Mouse (Mus musculus): ENCODE measurements at regions not wholly inside any gene's neighbourhood (a gene's known extent, or its start where the extent isn't known, plus 50 kb on each side); places are given as distances from the start of the nearest gene placed in this dataset.

DNA sequence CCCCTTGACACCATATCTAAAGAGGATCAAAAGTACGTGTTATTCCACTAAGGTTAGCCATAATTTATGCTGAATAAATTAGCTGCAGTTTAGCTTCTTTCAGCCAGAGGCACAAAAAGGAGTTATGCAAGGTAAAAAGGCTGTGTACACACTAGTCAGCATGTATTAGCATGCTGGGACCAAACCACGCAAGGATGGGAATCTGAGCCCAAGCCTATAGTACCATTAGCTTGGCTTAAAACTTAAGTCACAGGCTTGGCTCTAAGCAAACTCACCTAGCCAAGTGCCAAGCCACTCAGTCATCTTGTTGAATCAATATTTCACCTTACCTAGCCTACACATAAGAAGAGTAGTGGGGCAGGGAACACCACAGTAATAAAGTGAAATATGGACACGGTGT, 339.9 kb upstream of the Arid1b start:
- Histone ChIP-seq H3K9ac (replicated peaks) (no peak overlapping the region), H3K4me1 (peaks cover 4% of the 10 kb centered on the region; the same call in 1 of the 2 replicates), H3K27ac (replicated peaks) (no peak overlapping the region), H3K4me3 (no peak overlapping the region), H3K36me3 (no peaks in the 10 kb centered on the region), H3K9me3 (no peaks in the 10 kb centered on the region), H3K27me3 (no peaks in the 10 kb centered on the region), H3K4me2 (replicated peaks) (no peak overlapping the region)
- WGBS, result 60% methylated on average over 3 of the region's 3 CpGs
- ATAC-seq (replicated peaks), result no peak

DNA sequence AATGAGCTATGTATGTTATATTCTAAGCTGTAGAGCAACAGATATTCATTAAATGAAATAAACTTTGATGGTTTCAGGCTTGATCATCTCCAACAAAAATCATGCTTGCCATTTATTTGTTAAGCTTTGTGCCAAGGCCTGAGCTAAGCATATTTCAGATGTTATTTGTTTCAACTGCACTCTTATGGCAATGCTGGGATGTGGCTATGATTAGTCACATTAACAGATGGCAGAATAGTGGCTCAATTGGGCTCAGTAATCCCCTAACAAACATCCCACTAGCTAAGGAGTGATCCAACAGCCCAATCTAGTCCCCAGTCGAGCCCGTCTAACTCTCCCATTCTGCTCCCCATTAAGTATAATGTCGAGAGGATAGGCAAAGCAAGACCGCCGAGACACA, 332.1 kb upstream of the Arid1b start:
- no peak for ATAC-seq (replicated peaks)

DNA sequence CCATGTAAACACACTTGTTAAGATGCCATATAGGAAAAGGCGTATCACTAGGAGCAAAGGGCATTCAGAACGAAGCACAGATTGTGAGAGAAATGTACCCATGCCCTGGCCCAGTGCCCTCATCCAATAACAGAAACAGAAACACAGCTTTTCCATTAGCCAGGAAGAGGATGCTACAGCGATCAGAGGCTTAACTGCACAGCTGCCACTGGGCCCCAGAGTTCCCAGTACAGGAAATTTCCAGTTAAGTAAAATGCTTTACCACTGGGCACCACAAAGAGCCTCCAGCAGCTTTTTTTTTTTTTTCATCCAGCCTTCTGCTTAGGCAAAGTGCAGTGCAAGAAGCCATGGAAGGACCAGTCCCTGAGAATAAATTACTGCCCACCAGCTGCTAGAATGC, 325.6 kb upstream of the Arid1b start:
- Histone ChIP-seq H3K9ac (replicated peaks) (no peak overlapping the region), H3K4me1 (no peaks in the 10 kb centered on the region), H3K9me3 (no peaks in the 10 kb centered on the region), H3K27ac (replicated peaks) (no peak overlapping the region), H3K27me3 (no peaks in the 10 kb centered on the region), H3K4me2 (replicated peaks) (no peak overlapping the region), H3K36me3 (no peaks in the 10 kb centered on the region), H3K4me3 (no peak overlapping the region)
- no peak for ATAC-seq (replicated peaks)
- WGBS, result 45% methylated on average over 3 of the region's 3 CpGs

More for the DNA sequence above, 332.1 kb upstream of the Arid1b start:
- no peaks in the 10 kb centered on the region for H3K4me1 ChIP-seq
- H3K9ac ChIP-seq (replicated peaks), result no peak overlapping the region
- 84% methylated on average over 5 of the region's 5 CpGs for WGBS
- no peaks in the 10 kb centered on the region for H3K27me3 ChIP-seq
- no peaks in the 10 kb centered on the region for H3K36me3 ChIP-seq
- no peaks in the 10 kb centered on the region for H3K9me3 ChIP-seq
- H3K27ac ChIP-seq (replicated peaks), result no peak overlapping the region
- H3K4me2 ChIP-seq (replicated peaks), result no peak overlapping the region
- no peak overlapping the region for H3K4me3 ChIP-seq

DNA sequence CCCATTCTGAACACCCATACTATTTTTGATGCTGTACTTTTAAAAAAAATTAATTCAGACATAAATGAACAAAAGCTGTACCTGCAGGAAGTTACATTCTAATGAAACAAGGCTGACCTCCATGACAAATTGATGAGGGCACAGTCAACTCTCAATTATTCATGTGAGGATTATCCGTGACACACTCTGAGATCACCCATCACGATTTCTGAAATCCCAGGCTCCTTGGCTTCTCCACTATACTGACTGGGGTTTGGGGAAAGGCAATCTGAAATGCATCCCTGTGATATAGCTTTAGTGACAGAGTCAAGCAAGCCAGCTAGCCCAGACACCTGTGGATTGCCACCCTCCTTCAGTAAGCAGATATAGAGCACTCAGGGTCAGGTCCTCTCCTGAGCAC, 320.9 kb upstream of the Arid1b start:
- Histone ChIP-seq H3K27ac (replicated peaks) (no peak overlapping the region), H3K4me3 (no peak overlapping the region), H3K9ac (replicated peaks) (no peak overlapping the region), H3K27me3 (no peaks in the 10 kb centered on the region), H3K9me3 (no peaks in the 10 kb centered on the region), H3K4me2 (replicated peaks) (no peak overlapping the region), H3K4me1 (no peaks in the 10 kb centered on the region), H3K36me3 (no peaks in the 10 kb centered on the region)
- WGBS, result 65% methylated on average over 2 of the region's 2 CpGs
- no peak for ATAC-seq (replicated peaks)

DNA sequence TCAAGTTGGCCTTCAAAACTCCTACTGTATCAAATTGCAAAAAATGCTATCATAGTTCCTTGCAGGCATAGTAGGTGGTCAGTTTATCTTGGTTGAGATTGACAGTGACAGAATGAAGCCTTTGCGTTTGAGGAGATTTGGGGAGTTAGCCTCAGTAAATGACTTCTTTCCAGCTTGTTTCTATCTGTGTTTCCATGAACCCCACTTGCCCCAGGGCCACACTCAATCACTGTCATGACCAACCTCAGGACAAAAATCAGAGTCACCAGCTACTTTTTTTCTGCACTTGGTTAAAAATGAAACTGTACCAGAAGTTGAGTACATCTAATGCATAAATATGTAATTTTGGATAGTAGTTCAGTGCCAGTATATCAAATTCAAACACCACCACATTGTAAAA, 287.7 kb upstream of the Arid1b start:
- no peaks in the 10 kb centered on the region for H3K9me3 ChIP-seq
- H3K27ac ChIP-seq (replicated peaks), result no peak overlapping the region
- H3K4me3 ChIP-seq, result no peak overlapping the region
- no peaks in the 10 kb centered on the region for H3K27me3 ChIP-seq
- no peaks in the 10 kb centered on the region for H3K36me3 ChIP-seq
- H3K9ac ChIP-seq (replicated peaks), result no peak overlapping the region
- no peak for ATAC-seq (replicated peaks)
- WGBS, result 85% methylated on average over 1 of the region's 1 CpGs
- no peak overlapping the region for H3K4me2 ChIP-seq (replicated peaks)
- no peaks in the 10 kb centered on the region for H3K4me1 ChIP-seq

DNA sequence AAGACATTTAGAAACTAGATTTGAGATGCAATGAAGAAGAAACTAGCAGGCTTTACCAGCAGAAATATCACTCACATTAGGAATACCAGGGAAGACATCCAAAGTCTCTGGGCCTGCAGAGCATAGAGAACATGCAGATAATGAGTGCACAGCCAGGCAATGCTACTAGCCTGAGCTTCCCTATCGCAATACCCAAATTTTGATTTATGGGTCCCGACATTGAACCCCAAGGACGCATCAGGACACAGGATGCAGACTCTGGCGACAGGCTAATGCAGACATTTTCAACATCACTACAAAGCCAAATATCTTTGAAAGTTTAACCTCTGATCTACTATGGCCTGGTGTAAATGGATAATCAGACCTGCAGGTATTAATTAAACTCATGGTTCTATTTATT, 273.1 kb upstream of the Arid1b start:
- 96% methylated on average over 4 of the region's 4 CpGs for WGBS
- Histone ChIP-seq H3K9me3 (no peaks in the 10 kb centered on the region), H3K9ac (replicated peaks) (no peak overlapping the region), H3K4me2 (replicated peaks) (no peak overlapping the region), H3K27me3 (no peaks in the 10 kb centered on the region), H3K36me3 (no peaks in the 10 kb centered on the region), H3K4me3 (no peak overlapping the region), H3K27ac (replicated peaks) (no peak overlapping the region), H3K4me1 (no peaks in the 10 kb centered on the region)
- no peak for ATAC-seq (replicated peaks)

DNA sequence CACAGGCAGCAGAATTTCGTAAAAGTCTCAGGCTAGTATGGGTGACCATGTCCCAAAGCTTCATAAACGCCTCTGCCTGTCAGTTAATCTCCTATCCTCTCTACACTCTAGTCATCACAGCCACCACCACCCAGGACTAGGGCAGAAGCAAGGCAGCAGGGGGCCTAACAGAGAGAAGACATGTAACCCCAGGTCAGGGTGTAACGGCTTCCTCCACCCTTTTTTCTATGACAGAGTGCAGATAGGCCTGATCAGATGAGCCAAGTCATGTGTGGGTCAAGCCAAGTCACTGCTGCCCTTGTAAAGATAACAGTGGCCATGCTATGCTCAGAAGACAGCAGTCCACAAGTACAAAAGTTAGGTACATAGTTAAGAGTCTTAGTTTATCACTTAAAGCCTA, 270.1 kb upstream of the Arid1b start:
- Histone ChIP-seq H3K9ac (replicated peaks) (no peak overlapping the region), H3K4me3 (no peak overlapping the region), H3K9me3 (no peaks in the 10 kb centered on the region), H3K4me2 (replicated peaks) (no peak overlapping the region), H3K27me3 (no peaks in the 10 kb centered on the region), H3K4me1 (no peaks in the 10 kb centered on the region), H3K36me3 (no peaks in the 10 kb centered on the region), H3K27ac (replicated peaks) (no peak overlapping the region)
- ATAC-seq (replicated peaks), result no peak
- 76% methylated on average over 3 of the region's 3 CpGs for WGBS

DNA sequence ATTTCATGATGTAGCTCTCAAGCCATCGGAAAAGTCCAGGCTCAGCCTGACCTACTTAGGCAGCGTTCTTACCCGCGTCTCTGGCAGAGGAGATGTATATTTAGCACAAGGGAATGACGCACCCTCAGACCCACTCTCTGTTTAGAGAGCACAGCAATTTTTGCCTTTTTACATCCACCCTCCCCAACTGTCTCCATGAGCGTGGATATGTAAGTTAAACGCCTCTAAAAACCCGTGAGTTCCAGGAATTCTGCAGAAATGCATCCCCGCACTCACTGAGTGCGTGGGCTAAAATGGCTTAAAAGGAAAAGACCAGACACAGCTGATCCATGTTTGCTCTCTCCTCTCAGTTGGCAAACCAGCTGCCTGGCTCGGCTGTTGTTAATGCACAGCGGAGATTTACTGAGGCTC, 267.8 kb upstream of the Arid1b start:
- Histone ChIP-seq H3K4me3 (no peak overlapping the region), H3K9ac (replicated peaks) (no peak overlapping the region), H3K36me3 (no peaks in the 10 kb centered on the region), H3K4me1 (no peaks in the 10 kb centered on the region), H3K27ac (replicated peaks) (no peak overlapping the region), H3K27me3 (no peaks in the 10 kb centered on the region), H3K4me2 (replicated peaks) (no peak overlapping the region), H3K9me3 (no peaks in the 10 kb centered on the region)
- ATAC-seq (replicated peaks), result no peak
- WGBS, result 78% methylated on average over 12 of the region's 12 CpGs

DNA sequence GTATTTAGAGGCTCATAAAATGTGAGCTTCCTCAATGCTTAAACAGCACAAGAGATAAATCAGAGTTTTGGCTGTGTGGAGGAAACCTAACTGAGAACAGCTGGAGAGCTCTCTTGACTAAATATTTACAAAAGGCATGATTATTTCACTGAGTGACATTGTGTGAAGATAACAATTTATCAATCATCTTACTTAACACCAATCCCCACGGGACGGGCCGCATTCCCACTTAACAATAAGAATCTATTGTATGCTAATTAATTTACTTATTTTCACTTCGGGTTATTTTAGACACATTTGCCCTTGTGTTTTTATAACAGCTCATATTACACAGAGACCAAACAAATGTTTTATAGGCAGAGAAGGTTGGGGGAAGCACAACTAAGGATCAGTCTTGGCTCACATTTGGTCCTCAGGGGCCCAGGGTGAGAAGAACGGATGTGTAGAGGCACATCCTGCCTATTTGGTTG, 259.7 kb upstream of the Arid1b start:
- Histone ChIP-seq H3K27ac (replicated peaks) (no peak overlapping the region), H3K36me3 (no peaks in the 10 kb centered on the region), H3K4me1 (no peaks in the 10 kb centered on the region; the same call in 1 of the 2 replicates), H3K4me2 (replicated peaks) (no peak overlapping the region), H3K9me3 (no peaks in the 10 kb centered on the region), H3K4me3 (no peak overlapping the region), H3K9ac (replicated peaks) (no peak overlapping the region), H3K27me3 (no peaks in the 10 kb centered on the region)
- 80% methylated on average over 5 of the region's 5 CpGs for WGBS
- no peak for ATAC-seq (replicated peaks)

DNA sequence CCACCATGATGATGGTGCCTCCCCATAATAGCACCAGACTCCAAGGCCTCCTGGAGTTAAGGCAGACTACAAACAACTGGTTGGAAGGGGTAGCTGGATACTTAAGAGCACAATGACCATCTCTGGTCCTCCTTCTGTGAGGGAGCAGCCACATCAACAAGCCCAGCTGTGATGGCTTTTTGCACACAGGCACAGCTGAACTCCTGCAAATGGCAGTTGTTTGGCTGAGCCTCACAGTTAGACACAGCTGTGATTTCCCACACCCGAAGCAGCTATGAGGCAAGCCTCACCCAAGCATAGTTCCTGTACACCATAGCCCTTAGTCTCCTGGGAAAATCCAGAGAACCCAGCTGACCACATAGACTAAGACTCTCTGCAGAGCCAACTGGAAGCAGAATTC, 258.9 kb upstream of the Arid1b start:
- Histone ChIP-seq H3K27ac (replicated peaks) (no peak overlapping the region), H3K36me3 (no peaks in the 10 kb centered on the region), H3K9ac (replicated peaks) (no peak overlapping the region), H3K27me3 (no peaks in the 10 kb centered on the region), H3K9me3 (no peaks in the 10 kb centered on the region), H3K4me1 (no peaks in the 10 kb centered on the region; the same call in 1 of the 2 replicates), H3K4me2 (replicated peaks) (no peak overlapping the region), H3K4me3 (no peak overlapping the region)
- no peak for ATAC-seq (replicated peaks)
- WGBS, result 60% methylated on average over 1 of the region's 1 CpGs

DNA sequence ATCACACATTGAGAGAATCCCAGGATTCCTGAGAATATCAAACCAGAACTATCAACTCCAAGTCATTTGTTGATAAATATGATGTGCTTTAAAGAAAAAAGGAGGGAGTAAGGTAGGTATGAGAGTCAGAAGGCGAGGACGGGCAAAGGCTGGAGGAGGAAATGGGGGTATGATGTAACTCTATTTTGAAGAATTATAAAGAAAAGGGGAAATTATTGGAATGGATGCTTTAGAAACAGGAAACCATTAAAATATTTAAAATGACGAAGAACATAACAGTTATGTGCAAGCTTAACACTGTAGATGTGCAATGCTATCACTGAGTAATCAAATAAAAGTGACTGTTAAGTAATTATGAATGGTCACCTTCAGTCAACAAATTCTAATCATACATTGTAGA, 257.4 kb upstream of the Arid1b start:
- ATAC-seq (replicated peaks), result no peak
- Histone ChIP-seq H3K4me1 (no peaks in the 10 kb centered on the region; the same call in 1 of the 2 replicates), H3K27me3 (no peaks in the 10 kb centered on the region), H3K9me3 (no peaks in the 10 kb centered on the region), H3K4me3 (no peak overlapping the region), H3K9ac (replicated peaks) (no peak overlapping the region), H3K27ac (replicated peaks) (no peak overlapping the region), H3K4me2 (replicated peaks) (no peak overlapping the region), H3K36me3 (no peaks in the 10 kb centered on the region)
- WGBS, result 97% methylated on average over 3 of the region's 3 CpGs

DNA sequence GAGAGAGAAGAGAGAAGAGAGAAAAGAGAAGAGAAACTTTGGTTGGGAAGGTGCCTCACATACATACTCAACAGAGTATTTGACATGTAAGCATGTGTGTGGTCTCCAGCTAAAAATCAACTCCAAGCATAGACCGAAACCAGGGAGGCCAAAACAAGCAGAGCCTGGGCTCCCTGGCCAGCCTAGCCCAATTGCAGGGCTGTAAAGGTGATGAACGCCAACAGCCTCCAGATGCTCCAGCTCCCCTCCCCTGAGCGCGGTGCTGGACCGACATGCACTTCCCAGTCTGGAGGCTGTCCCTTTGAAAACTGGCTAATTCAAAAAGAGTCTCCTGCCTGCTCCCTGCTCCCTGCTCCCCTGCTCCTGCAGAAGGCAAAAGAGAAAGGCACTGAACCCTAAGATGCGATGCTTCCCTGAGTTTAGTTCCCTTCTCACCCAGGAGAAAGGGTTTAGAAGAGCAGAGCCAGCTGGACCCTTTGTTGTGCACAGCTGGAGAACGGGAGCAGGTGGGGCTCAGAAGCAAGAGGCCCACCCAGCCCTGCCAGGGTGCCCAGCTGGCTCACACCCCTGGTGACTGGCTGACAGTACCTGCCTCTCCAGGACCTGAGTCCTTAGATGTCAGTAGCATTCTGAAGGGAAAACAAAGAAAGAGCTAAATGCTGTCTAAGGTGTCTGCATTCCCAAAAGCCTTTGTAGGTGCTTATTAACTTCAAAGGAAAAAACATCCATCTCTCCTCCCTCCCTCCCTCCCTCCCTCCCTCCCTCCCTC, 255.2 kb upstream of the Arid1b start:
- ATAC-seq (replicated peaks), result no peak
- Histone ChIP-seq H3K4me3 (no peak overlapping the region), H3K4me2 (replicated peaks) (no peak overlapping the region), H3K27me3 (no peaks in the 10 kb centered on the region), H3K36me3 (no peaks in the 10 kb centered on the region), H3K9me3 (no peaks in the 10 kb centered on the region), H3K4me1 (no peaks in the 10 kb centered on the region; the same call in 1 of the 2 replicates), H3K9ac (replicated peaks) (no peak overlapping the region), H3K27ac (replicated peaks) (no peak overlapping the region)
- WGBS, result 9% methylated on average over 7 of the region's 7 CpGs

DNA sequence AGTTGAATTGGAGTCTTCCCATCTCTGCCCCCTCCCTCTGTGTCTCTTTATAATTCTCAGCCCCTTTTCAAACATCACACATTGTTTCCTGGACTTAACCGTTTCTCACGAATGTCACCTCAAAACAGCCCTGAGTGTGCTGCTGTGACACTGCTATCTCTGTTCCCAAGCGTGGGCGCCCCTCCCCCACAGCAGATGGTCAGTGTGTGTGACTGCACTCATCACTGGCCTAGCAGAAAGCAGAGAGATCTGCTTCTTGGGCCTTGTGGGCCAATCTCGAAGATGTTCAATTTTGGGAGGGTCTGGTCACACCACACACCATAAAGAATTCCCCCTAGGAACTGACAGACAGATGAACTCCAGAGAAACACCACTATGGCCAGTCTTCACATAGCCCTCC, 253.3 kb upstream of the Arid1b start:
- no peak overlapping the region for H3K27ac ChIP-seq (replicated peaks)
- no peaks in the 10 kb centered on the region for H3K27me3 ChIP-seq
- H3K36me3 ChIP-seq, result no peaks in the 10 kb centered on the region
- 48% methylated on average over 5 of the region's 5 CpGs for WGBS
- no peak overlapping the region for H3K4me3 ChIP-seq
- ATAC-seq (replicated peaks), result no peak
- no peak overlapping the region for H3K4me2 ChIP-seq (replicated peaks)
- no peaks in the 10 kb centered on the region; the same call in 1 of the 2 replicates for H3K4me1 ChIP-seq
- no peaks in the 10 kb centered on the region for H3K9me3 ChIP-seq
- no peak overlapping the region for H3K9ac ChIP-seq (replicated peaks)
